Mouse (Mus musculus): ENCODE measurements at regions not wholly inside any gene's neighbourhood (a gene's known extent, or its start where the extent isn't known, plus 50 kb on each side); places are given as distances from the start of the nearest gene placed in this dataset.

GRCm38 (mm10) chr9:120703291-120703930, 132.2 kb downstream of the Rpl14 start:
- 60% methylated on average over 10 of the region's 10 CpGs for WGBS
- Histone ChIP-seq H3K4me3 (ENCODE audit: low read depth, low read length) (no peak overlapping the region), H3K4me1 (replicated peaks; ENCODE audit: control insufficient read depth, insufficient read depth, low read length) (no peaks in the 10 kb centered on the region; the same call in 1 of the 2 replicates), H3K36me3 (ENCODE audit: control insufficient read depth, insufficient read depth, low read length) (no peaks in the 10 kb centered on the region), H3K27me3 (ENCODE audit: control insufficient read depth, insufficient read depth, low read length) (no peaks in the 10 kb centered on the region), H3K27ac (ENCODE audit: low read depth, low read length) (0 out of 2 replicates have a peak overlapping the region, but pooled peaks have one; percentile 4), H3K4me2 (replicated peaks; ENCODE audit: low read depth, low read length) (no peak overlapping the region), H3K9ac (ENCODE audit: low read depth, low read length) (no peak overlapping the region), H3K9me3 (ENCODE audit: control insufficient read depth, low read length) (no peaks in the 10 kb centered on the region)
- DNase-seq (ENCODE audit: low spot score) (peak; percentile 44), ATAC-seq (ENCODE audit: low FRiP score) (peak; percentile 77)

- DNase-seq (ENCODE audit: low spot score) (no peak), ATAC-seq (ENCODE audit: low FRiP score) (no peak)
- Histone ChIP-seq H3K4me1 (replicated peaks; ENCODE audit: control insufficient read depth, insufficient read depth, low read length) (no peaks in the 10 kb centered on the region; the same call in 1 of the 2 replicates), H3K4me3 (ENCODE audit: low read depth, low read length) (no peak overlapping the region), H3K27ac (ENCODE audit: low read depth, low read length) (no peak overlapping the region), H3K4me2 (replicated peaks; ENCODE audit: low read depth, low read length) (no peak overlapping the region), H3K9me3 (ENCODE audit: control insufficient read depth, low read length) (no peaks in the 10 kb centered on the region), H3K27me3 (ENCODE audit: control insufficient read depth, insufficient read depth, low read length) (no peaks in the 10 kb centered on the region), H3K9ac (ENCODE audit: low read depth, low read length) (no peak overlapping the region), H3K36me3 (ENCODE audit: control insufficient read depth, insufficient read depth, low read length) (no peaks in the 10 kb centered on the region)
- WGBS, result 51% methylated on average over 9 of the region's 9 CpGs
These were observed 135.4 kb downstream of the Rpl14 start for GRCm38 (mm10) chr9:120706562-120707198.

GRCm38 (mm10) chr9:120708507-120708906, 137.3 kb downstream of the Rpl14 start:
- H3K4me3 ChIP-seq (ENCODE audit: low read depth, low read length), result no peak overlapping the region

GRCm38 (mm10) chr9:120709146-120709655, 138.0 kb downstream of the Rpl14 start:
- DNase-seq (ENCODE audit: low spot score) (no peak), ATAC-seq (ENCODE audit: low FRiP score) (no peak)
- Histone ChIP-seq H3K36me3 (ENCODE audit: control insufficient read depth, insufficient read depth, low read length) (no peaks in the 10 kb centered on the region), H3K9ac (ENCODE audit: low read depth, low read length) (no peak overlapping the region), H3K4me2 (replicated peaks; ENCODE audit: low read depth, low read length) (no peak overlapping the region), H3K4me3 (ENCODE audit: low read depth, low read length) (no peak overlapping the region), H3K27ac (ENCODE audit: low read depth, low read length) (no peak overlapping the region), H3K4me1 (replicated peaks; ENCODE audit: control insufficient read depth, insufficient read depth, low read length) (no peaks in the 10 kb centered on the region), H3K9me3 (ENCODE audit: control insufficient read depth, low read length) (no peaks in the 10 kb centered on the region), H3K27me3 (ENCODE audit: control insufficient read depth, insufficient read depth, low read length) (no peaks in the 10 kb centered on the region)
- WGBS, result 69% methylated on average over 10 of the region's 10 CpGs

More at GRCm38 (mm10) chr9:120708507-120708906, 137.3 kb downstream of the Rpl14 start:
- Histone ChIP-seq H3K27me3 (ENCODE audit: control insufficient read depth, insufficient read depth, low read length) (no peaks in the 10 kb centered on the region), H3K4me2 (replicated peaks; ENCODE audit: low read depth, low read length) (no peak overlapping the region), H3K4me1 (replicated peaks; ENCODE audit: control insufficient read depth, insufficient read depth, low read length) (no peaks in the 10 kb centered on the region), H3K9ac (ENCODE audit: low read depth, low read length) (no peak overlapping the region; the same call in 1 of the 2 replicates), H3K27ac (ENCODE audit: low read depth, low read length) (no peak overlapping the region), H3K36me3 (ENCODE audit: control insufficient read depth, insufficient read depth, low read length) (no peaks in the 10 kb centered on the region), H3K9me3 (ENCODE audit: control insufficient read depth, low read length) (no peaks in the 10 kb centered on the region)
- DNase-seq (ENCODE audit: low spot score), result peak; percentile 41
- no peak for ATAC-seq (ENCODE audit: low FRiP score)
- WGBS, result 16% methylated on average over 11 of the region's 11 CpGs

GRCm38 (mm10) chr9:120712987-120713386, 141.7 kb downstream of the Rpl14 start:
- H3K36me3 ChIP-seq (ENCODE audit: control insufficient read depth, insufficient read depth, low read length), result no peaks in the 10 kb centered on the region
- no peaks in the 10 kb centered on the region for H3K27me3 ChIP-seq (ENCODE audit: control insufficient read depth, insufficient read depth, low read length)
- 97% methylated on average over 2 of the region's 2 CpGs for WGBS
- H3K27ac ChIP-seq (ENCODE audit: low read depth, low read length), result no peak overlapping the region
- no peak overlapping the region for H3K9ac ChIP-seq (ENCODE audit: low read depth, low read length)
- DNase-seq (ENCODE audit: low spot score), result no peak
- ATAC-seq (ENCODE audit: low FRiP score), result no peak
- no peaks in the 10 kb centered on the region for H3K9me3 ChIP-seq (ENCODE audit: control insufficient read depth, low read length)
- H3K4me1 ChIP-seq (replicated peaks; ENCODE audit: control insufficient read depth, insufficient read depth, low read length), result no peaks in the 10 kb centered on the region
- no peak overlapping the region for H3K4me2 ChIP-seq (replicated peaks; ENCODE audit: low read depth, low read length)
- no peak overlapping the region for H3K4me3 ChIP-seq (ENCODE audit: low read depth, low read length)

GRCm38 (mm10) chr9:120715665-120716121, 144.4 kb downstream of the Rpl14 start:
- H3K9ac ChIP-seq (ENCODE audit: low read depth, low read length), result no peak overlapping the region
- H3K4me1 ChIP-seq (replicated peaks; ENCODE audit: control insufficient read depth, insufficient read depth, low read length), result no peaks in the 10 kb centered on the region
- H3K36me3 ChIP-seq (ENCODE audit: control insufficient read depth, insufficient read depth, low read length), result no peaks in the 10 kb centered on the region
- H3K9me3 ChIP-seq (ENCODE audit: control insufficient read depth, low read length), result no peaks in the 10 kb centered on the region
- no peak overlapping the region for H3K27ac ChIP-seq (ENCODE audit: low read depth, low read length)
- no peak overlapping the region for H3K4me2 ChIP-seq (replicated peaks; ENCODE audit: low read depth, low read length)
- 81% methylated on average over 7 of the region's 7 CpGs for WGBS
- H3K4me3 ChIP-seq (ENCODE audit: low read depth, low read length), result no peak overlapping the region
- ATAC-seq (ENCODE audit: low FRiP score) (no peak), DNase-seq (ENCODE audit: low spot score) (no peak)
- no peaks in the 10 kb centered on the region for H3K27me3 ChIP-seq (ENCODE audit: control insufficient read depth, insufficient read depth, low read length)

- no peak overlapping the region for H3K4me3 ChIP-seq (ENCODE audit: low read depth, low read length)
- H3K4me1 ChIP-seq (replicated peaks; ENCODE audit: control insufficient read depth, insufficient read depth, low read length), result no peaks in the 10 kb centered on the region
- H3K4me2 ChIP-seq (replicated peaks; ENCODE audit: low read depth, low read length), result no peak overlapping the region
- ATAC-seq (ENCODE audit: low FRiP score), result no peak
- H3K27me3 ChIP-seq (ENCODE audit: control insufficient read depth, insufficient read depth, low read length), result no peaks in the 10 kb centered on the region
- DNase-seq (ENCODE audit: low spot score), result no peak
- 94% methylated on average over 3 of the region's 3 CpGs for WGBS
- H3K27ac ChIP-seq (ENCODE audit: low read depth, low read length), result no peak overlapping the region
- H3K36me3 ChIP-seq (ENCODE audit: control insufficient read depth, insufficient read depth, low read length), result no peaks in the 10 kb centered on the region
- H3K9me3 ChIP-seq (ENCODE audit: control insufficient read depth, low read length), result no peaks in the 10 kb centered on the region
- no peak overlapping the region for H3K9ac ChIP-seq (ENCODE audit: low read depth, low read length)
These were observed 147.6 kb downstream of the Rpl14 start for GRCm38 (mm10) chr9:120718812-120719211.

- no peak overlapping the region for H3K9ac ChIP-seq (ENCODE audit: low read depth, low read length)
- no peak overlapping the region for H3K4me2 ChIP-seq (replicated peaks; ENCODE audit: low read depth, low read length)
- DNase-seq (ENCODE audit: low spot score) (no peak), ATAC-seq (ENCODE audit: low FRiP score) (no peak)
- no peak overlapping the region for H3K4me3 ChIP-seq (ENCODE audit: low read depth, low read length)
- no peaks in the 10 kb centered on the region for H3K9me3 ChIP-seq (ENCODE audit: control insufficient read depth, low read length)
- 90% methylated on average over 9 of the region's 9 CpGs for WGBS
- no peaks in the 10 kb centered on the region for H3K4me1 ChIP-seq (replicated peaks; ENCODE audit: control insufficient read depth, insufficient read depth, low read length)
- no peak overlapping the region for H3K27ac ChIP-seq (ENCODE audit: low read depth, low read length)
- H3K27me3 ChIP-seq (ENCODE audit: control insufficient read depth, insufficient read depth, low read length), result no peaks in the 10 kb centered on the region
- no peaks in the 10 kb centered on the region for H3K36me3 ChIP-seq (ENCODE audit: control insufficient read depth, insufficient read depth, low read length)
These were observed 150.3 kb downstream of the Rpl14 start for GRCm38 (mm10) chr9:120721451-120722123.
